Mouse (Mus musculus) mouse trophoblast stem cell (cell line): ENCODE results near the gene Slc34a3.

Source experiments
- in situ Hi-C, 2 experiments: fragments of 300-500 bp; cut with MseI, MboI; formaldehyde crosslinking; loops; 2 replicates in 1 of 2; 3 replicates in 1 of 2; pipeline ENCODE4 v1.15.1; 2025

The Slc34a3 gene

DNA sequence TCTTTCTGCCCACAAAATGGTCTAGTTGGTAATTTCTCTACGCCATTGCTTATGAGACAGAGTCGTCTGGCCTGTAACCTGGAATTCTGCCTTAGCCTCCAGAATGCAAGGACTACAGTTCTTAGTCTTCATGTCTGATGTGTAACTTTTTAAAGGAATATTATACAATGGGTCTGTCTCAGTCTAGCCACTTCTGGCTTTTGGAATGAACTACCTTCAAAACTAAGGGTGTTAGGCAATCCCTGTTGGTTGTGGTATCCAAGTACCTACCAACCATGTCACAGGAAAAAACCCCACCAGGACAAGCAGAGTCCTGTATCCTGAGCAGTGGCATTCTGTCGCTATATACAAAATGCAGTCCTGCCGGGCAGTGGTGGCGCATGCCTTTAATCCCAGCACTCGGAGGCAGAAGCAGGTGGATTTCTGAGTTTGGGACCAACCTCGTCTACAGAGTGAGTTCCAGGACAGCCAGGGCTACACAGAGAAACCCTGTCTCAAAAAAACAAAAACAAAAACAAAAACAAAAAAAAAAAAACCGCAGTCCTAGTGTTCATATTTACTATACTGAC is 8.3 kb downstream of the Slc34a3 start:
- in situ Hi-C loops = no loop called here

DNA sequence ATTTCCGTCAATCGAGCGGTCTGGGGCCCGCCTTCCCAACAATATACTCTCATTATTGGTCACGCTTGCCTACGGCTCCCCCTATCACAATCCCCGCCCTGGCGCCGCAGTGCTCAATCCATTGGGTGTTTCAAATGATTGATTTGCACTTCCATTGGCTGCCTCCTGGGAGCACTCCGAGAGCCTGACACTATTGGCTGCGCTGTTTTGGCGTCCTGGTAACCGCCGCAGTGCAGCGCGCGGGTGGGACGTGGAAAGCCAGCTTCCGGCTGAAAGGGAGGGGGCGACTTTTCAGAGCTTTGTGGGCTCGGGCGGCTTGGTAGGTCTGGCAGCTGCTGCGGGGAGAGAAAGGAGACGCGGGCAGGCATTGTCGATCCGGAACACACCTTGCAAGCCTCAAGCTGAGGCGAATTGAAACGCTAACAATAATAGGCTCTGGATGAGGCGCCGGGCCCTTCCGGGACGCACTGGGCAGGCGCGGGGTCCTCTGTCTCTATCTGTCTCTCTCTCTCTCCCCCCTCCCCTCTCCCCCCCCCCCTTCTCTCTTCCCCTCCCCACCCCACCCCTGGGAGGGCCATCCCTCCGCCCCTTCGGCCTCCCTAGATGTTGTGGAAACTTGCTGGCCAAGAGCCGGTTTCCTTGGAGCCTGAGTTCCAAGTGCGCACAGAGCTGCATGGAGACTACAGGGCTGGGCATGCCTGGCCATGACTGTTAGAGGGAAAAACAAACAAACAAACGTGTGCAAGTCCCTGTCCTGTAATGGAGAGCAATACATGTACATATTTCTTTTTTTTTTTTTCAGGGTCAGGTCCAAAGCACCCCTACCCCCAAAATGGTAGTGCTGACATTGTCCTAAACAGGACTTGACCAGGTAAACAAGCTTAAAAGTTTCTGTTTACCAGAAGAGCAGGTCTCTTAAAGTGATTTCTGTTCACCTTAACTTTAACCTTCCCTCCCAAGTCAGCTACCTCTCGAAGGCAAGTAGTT is 9.1 kb downstream of the Slc34a3 start:
- in situ Hi-C loops = no loop called here

GRCm38 (mm10) chr2:25224492-25224765 is 9.7 kb downstream of the Slc34a3 start, which contains the start of gene Tubb4b:
Tubb4b (minus strand) TSS chr2:25224702.
- in situ Hi-C loops = no loop called here

- in situ Hi-C loops = no loop called here
Measured at GRCm38 (mm10) chr2:25223681-25224491, 10.3 kb downstream of the Slc34a3 start.

DNA sequence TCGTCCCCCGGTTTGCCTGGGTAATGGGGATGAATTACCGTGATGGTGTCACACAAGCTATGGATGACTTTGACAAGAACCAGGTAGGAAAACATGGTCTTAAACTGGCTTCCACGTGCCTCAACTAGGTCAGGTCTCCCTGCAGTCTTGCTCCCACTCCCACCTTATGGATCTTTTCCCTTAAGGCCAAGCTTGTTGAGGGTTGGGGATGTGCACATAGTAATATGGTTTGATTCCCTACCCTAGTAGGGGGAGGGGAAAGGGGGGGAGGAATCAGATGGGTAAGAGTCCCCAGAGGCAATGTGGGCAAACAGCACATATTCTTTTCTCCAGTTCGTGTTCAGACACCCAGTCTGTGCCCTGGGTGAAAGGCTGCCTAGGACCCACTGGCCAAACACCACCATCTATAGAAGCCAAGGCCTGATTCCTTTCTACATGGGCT is 12.8 kb downstream of the Slc34a3 start:
- in situ Hi-C loops = no loop called here

DNA sequence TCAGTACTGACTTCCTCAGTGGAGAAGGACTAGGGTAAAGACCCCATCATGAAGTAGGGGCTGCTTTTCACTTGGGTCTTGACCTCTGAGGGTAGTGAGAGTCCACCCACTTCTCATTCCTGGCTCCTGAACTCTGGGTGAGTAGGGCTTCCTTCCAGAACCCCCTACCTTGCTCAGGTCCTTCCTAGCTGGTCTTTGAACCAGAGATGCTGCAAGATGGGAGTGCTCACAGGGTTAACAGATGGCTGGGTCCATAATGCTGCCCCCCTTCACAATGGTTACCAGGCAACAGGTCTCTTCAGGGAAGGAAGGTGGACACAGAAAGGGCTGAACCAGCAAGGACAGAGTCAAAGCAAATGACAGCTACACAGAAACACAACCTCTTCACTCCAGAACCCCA is 15.7 kb downstream of the Slc34a3 start, which contains the start of gene Fam166a:
Fam166a (plus strand) TSS at position 301 of the 400 bp plus-strand sequence.
- in situ Hi-C loops = no loop called here

DNA sequence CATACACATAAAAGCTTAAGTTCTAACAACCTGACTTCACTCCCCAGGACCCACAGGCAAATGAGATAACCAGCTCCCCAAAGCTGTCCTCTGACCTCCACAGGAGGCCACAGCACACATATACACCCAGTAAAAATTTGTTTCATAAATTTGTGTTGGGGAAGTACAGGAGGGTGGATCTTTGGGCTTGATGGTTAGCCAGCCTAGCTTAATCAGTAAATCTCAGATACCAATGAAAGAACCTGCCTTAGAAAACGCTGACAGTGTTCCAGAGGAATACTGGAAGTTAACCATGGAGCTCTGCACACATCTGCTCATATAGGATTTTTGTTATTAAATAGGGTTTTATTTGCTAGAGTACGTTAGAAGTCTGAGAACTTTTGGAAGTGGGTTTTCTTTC is 16.5 kb downstream of the Slc34a3 start:
- in situ Hi-C loops = no loop called here

DNA sequence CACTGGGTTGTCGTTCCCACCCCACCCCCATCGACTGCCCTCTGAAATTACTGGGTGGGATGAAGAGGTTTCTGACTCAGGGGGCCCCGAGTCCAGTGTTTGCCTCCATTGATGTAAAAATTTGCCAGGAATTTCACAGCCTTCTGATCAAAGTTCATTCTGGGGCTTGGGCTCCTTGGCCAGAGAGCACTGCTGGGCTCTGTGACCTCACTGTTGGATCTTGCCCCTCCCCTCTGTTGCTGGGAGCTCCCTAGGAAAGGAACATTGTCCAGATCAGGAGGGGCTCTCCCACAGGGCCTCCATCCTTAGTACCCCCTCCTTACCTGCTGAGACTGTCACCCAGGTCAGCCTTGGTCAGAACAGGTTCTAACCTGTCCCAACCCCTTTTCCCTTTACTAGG is 19.7 kb downstream of the Slc34a3 start, which contains the start of gene Stpg3:
Stpg3 (minus strand) TSS at position 194 of the 400 bp plus-strand sequence.
- in situ Hi-C loops = no loop called here

DNA sequence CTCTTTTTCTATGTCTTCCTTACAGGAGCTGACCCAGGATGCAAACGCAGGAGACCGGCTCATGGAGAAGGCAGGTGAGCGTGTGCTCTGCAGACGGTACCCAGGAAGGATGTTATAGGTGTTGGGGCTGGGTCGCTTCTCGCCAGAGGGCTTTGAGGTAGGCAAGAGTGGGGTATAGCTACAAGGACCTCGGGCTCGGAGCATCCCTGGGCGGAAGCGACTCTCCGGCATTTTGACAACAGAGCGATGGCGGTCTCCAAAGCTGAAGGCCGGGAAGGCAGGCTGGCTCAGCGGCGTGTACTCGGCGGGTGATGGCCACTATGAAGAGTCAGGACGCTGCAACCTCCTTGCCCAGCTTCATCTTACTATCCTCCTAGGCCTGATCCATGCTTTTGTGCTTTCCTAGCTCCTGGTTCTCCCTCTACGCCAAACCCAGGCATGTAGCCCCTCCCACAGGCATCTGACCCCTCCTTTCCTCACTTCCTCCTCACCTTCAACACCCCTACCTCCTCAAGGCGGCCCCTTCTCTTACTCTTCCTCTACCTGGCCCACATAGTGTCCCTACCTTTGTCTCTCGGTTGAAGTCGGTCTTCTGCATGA is 20.8 kb downstream of the Slc34a3 start:
- in situ Hi-C loops = no loop called here

- in situ Hi-C loops = no loop called here
Measured at GRCm38 (mm10) chr2:25211121-25211670, 23.0 kb downstream of the Slc34a3 start, which contains the start of gene Nelfb. Nelfb (minus strand) TSS chr2:25211489.

DNA sequence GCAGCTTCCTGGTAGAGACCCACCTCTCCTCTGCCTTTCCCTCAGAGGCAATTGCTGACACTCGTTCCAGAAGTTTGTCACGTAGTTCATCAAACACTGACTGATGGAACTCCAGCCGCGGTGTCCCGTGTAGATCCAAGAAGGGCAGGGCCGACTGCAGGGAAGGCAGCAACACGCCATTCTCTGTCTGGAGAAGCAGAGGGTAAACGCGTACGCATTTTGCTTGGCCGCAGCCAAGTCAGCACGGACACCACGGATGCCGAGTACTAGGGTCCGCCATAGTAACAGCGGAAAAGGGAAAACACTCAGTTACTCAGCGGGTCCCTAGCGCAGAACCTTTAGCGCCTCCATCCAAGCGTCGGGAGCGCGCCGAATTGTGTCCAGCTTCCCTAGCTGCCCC is 23.5 kb downstream of the Slc34a3 start:
- in situ Hi-C loops = no loop called here

GRCm38 (mm10) chr2:25207593-25207992 is 26.6 kb downstream of the Slc34a3 start:
- in situ Hi-C loops = no loop called here

- in situ Hi-C loops = no loop called here
Measured at GRCm38 (mm10) chr2:25203631-25204214, 30.4 kb downstream of the Slc34a3 start.

DNA sequence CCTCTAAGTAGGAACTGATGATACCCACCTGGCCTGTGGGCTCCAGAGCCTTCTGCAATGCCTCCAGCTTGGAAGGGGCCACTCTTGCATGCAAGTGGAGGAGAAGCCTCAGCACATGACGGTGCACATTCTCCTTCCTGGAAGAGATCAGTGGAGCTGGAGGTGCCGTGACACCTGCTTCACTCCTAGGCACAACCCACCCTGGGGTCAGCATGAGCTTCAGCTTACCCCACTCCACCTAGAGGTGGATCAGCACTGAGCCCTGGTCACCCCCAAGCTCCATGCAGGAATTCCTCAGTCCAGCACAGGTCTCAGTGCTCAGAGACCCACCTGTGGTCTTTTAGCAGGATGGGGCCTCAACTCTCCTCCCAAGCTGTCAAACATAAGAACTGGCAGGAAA is 33.5 kb downstream of the Slc34a3 start:
- in situ Hi-C loops = no loop called here

- in situ Hi-C loops = no loop called here
Measured at GRCm38 (mm10) chr2:25197946-25198345, 36.2 kb downstream of the Slc34a3 start.

DNA sequence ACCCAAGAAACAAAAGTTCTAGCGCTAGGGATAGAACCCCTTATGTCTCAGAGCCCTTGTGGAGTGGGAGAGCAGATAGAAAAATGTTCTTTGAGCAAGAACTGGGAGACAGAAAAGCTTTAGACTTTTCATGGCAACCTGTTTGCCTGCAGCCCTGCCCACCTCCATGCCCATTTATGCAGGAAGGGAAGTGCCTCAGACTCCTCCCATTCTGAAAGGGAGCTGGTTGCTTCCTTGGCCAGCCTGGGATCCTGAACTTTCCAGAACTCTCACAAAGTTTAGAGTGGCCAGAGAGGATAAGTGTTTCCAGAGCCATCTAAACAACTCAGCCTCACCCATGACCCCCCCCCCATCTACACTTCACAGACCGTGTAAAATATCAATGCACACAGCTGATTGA is 37.0 kb downstream of the Slc34a3 start:
- in situ Hi-C loops = no loop called here

GRCm38 (mm10) chr2:25196172-25196954 is 37.8 kb downstream of the Slc34a3 start, which contains the start of gene Tor4a:
Tor4a (minus strand) TSS chr2:25196886.
- in situ Hi-C loops = no loop called here

GRCm38 (mm10) chr2:25195211-25196156 is 38.7 kb downstream of the Slc34a3 start:
- in situ Hi-C loops = no loop called here
